ENCODE assay signal across 9 mouse cellular contexts in genomic region chr7:76353469-76353868, GRCm38 (mm10).
DNase-seq lines count a peak whose midpoint lies in the region; ATAC-seq and TF ChIP-seq lines count a peak whose summit lies in the region.
"Had no signal": no experiment of that assay in that cellular context is flagged by ENCODE, and none has a peak within 500 bp of the region (broad histone marks: within the 10 kb centered on the region; RNA-seq: fewer than 3 reads in every experiment).

No protein-coding gene starts in this region.

- no peak overlapping the region for H3K27ac ChIP-seq in kidney, embryonic 15.5 days
- H3K27ac ChIP-seq in cortical plate, adult 2 months (ENCODE audit: insufficient read depth, low read length) = no peak overlapping the region
- H3K27ac ChIP-seq in intestine, embryonic 16.5 days (ENCODE audit: low read length) = no peak overlapping the region
- H3K27ac ChIP-seq: forebrain, embryonic 12.5 days; neural tube, embryonic 13.5 days had no signal

- no peaks in the 10 kb centered on the region for H3K27me3 ChIP-seq in kidney, embryonic 15.5 days
- H3K27me3 ChIP-seq in intestine, embryonic 16.5 days (replicated peaks; ENCODE audit: control insufficient read depth, insufficient read depth, low read length) = no peaks in the 10 kb centered on the region
- H3K27me3 ChIP-seq: forebrain, embryonic 12.5 days; neural tube, embryonic 13.5 days had no signal

- no peak for ATAC-seq in kidney, embryonic 15.5 days (replicated peaks; ENCODE audit: low FRiP score)
- no peak for ATAC-seq in intestine, embryonic 16.5 days

- no peaks in the 10 kb centered on the region for H3K9me3 ChIP-seq in kidney, embryonic 15.5 days (replicated peaks)
- no peaks in the 10 kb centered on the region for H3K9me3 ChIP-seq in intestine, embryonic 16.5 days (ENCODE audit: control insufficient read depth, low read length)

- no peak overlapping the region for H3K4me2 ChIP-seq in kidney, embryonic 15.5 days
- no peak overlapping the region for H3K4me2 ChIP-seq in intestine, embryonic 16.5 days (ENCODE audit: low read depth, low read length)
- H3K4me2 ChIP-seq: forebrain, embryonic 12.5 days; neural tube, embryonic 13.5 days had no signal

- 53% methylated on average over 10 of the region's 10 CpGs for WGBS in kidney, embryonic 15.5 days
- WGBS in intestine, embryonic 16.5 days = 56% methylated on average over 10 of the region's 10 CpGs

- no peaks in the 10 kb centered on the region for H3K4me1 ChIP-seq in kidney, embryonic 15.5 days
- H3K4me1 ChIP-seq in cortical plate, adult 2 months (ENCODE audit: control insufficient read depth, insufficient read depth, low read length) = no peaks in the 10 kb centered on the region
- H3K4me1 ChIP-seq in intestine, embryonic 16.5 days (ENCODE audit: control insufficient read depth, insufficient read depth, low read length) = no peaks in the 10 kb centered on the region
- H3K4me1 ChIP-seq: forebrain, embryonic 12.5 days; neural tube, embryonic 13.5 days had no signal

- no peak overlapping the region for H3K9ac ChIP-seq in kidney, embryonic 15.5 days
- no peak overlapping the region for H3K9ac ChIP-seq in intestine, embryonic 16.5 days (ENCODE audit: low read depth, low read length)
- H3K9ac ChIP-seq: forebrain, embryonic 12.5 days; neural tube, embryonic 13.5 days had no signal

- no peak for TF ChIP-seq POLR2A in cortical plate, adult 2 months (IDR thresholded peaks at IDR 0.05; ENCODE audit: extremely low read depth, insufficient read depth, low read length)

- no peaks in the 10 kb centered on the region for H3K36me3 ChIP-seq in kidney, embryonic 15.5 days
- no peaks in the 10 kb centered on the region for H3K36me3 ChIP-seq in intestine, embryonic 16.5 days (ENCODE audit: control insufficient read depth, insufficient read depth, low read length)
- H3K36me3 ChIP-seq: forebrain, embryonic 12.5 days; neural tube, embryonic 13.5 days had no signal

- TF ChIP-seq CTCF in cortical plate, adult 2 months (IDR thresholded peaks at IDR 0.05; ENCODE audit: extremely low read depth, insufficient read depth, low read length) = peak; percentile 31; the same call in 1 of the 2 replicates

- H3K4me3 ChIP-seq in kidney, embryonic 15.5 days (replicated peaks) = no peak overlapping the region
- no peak overlapping the region for H3K4me3 ChIP-seq in cortical plate, adult 2 months (ENCODE audit: insufficient read depth, low read length)
- no peak overlapping the region for H3K4me3 ChIP-seq in intestine, embryonic 16.5 days (ENCODE audit: low read length)
- H3K4me3 ChIP-seq: forebrain, embryonic 12.5 days; neural tube, embryonic 13.5 days had no signal

- peak; percentile 12 to 18 for DNase-seq in kidney, postnatal 25 days
- peak; percentile 5 for DNase-seq in NIH3T3 (ENCODE audit: low read depth)
- peak; percentile 14 for DNase-seq in skeletal muscle tissue, adult 2 months (ENCODE audit: low read depth, low spot score)
- DNase-seq in c-Kit-positive CD71-positive TER-119-positive erythroid progenitor cells, embryonic 14.5 days (ENCODE audit: low spot score) = no peak
